Mouse (Mus musculus): ENCODE data around the gene Zswim3.

GRCm38 (mm10) chr2:164762593-164762992 lies 42.3 kb upstream of the Zswim3 start:
- no peak for TF ChIP-seq CTCF (conservative IDR thresholded peaks at IDR 0.05; ENCODE audit: low read length)
- TF ChIP-seq NANOG (IDR thresholded peaks at IDR 0.05; ENCODE audit: borderline replicate concordance, low read length), result no peak
- no peak for TF ChIP-seq POU5F1 (IDR thresholded peaks at IDR 0.05; ENCODE audit: borderline replicate concordance, low read length)
